Mouse (Mus musculus) neutrophil, adult 5-6 weeks (primary cell): ENCODE measurements around the gene Nppb. TPM values are rescaled to one million over a fixed set of nuclear protein-coding genes. Genes with fewer than 3 reads are reported as not detected.

ENCODE experiments used
- ATAC-seq: fragments of 151-379, 151-347 bp; 2 replicates; pipeline ENCODE4 v1.8.0; 2017; ENCODE audit warnings: mild to moderate bottlenecking, moderate TSS enrichment; ENCODE audit not compliant: insufficient number of reproducible peaks, poor library complexity, low FRiP score, severe bottlenecking; ENCODE audit errors: extremely low read depth
- total RNA-seq: library from RNA; stranded (forward); fragments of 200-1000 nt; gene quantifications from 2 replicates; pipeline ENCODE4 v1.2.3, GENCODE M21; 2017

Gene Nppb
- total RNA-seq, 1 experiment from 2014 or later = not detected

GRCm38 (mm10) chr4:147968816-147969215 is 16.8 kb upstream of the Nppb start:
- no peak for ATAC-seq

- no peak for ATAC-seq
These were observed 16.3 kb upstream of the Nppb start for GRCm38 (mm10) chr4:147969337-147969736.

- ATAC-seq = no peak
These were observed 9.4 kb upstream of the Nppb start for GRCm38 (mm10) chr4:147976237-147976636.

- no peak for ATAC-seq
These were observed 7.9 kb upstream of the Nppb start for GRCm38 (mm10) chr4:147977726-147978125.

DNA sequence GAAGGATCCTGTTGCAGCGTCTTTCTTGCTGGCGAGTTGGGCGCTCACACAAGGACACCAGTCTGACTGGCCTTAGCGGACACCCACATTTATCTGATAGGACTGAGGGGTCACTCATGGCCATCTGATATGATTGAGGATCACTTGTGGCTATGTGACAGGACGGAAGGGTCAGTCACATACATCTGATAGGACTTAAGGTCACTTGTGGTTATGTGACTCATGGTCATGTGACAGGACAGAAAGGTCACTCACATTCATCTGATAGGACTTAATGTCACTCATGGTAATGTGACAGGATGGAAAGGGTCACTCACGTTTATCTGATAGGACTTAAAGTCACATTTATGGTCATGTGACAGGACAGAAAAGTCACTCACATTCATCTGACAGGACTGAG is 7.2 kb upstream of the Nppb start:
- no peak for ATAC-seq

DNA sequence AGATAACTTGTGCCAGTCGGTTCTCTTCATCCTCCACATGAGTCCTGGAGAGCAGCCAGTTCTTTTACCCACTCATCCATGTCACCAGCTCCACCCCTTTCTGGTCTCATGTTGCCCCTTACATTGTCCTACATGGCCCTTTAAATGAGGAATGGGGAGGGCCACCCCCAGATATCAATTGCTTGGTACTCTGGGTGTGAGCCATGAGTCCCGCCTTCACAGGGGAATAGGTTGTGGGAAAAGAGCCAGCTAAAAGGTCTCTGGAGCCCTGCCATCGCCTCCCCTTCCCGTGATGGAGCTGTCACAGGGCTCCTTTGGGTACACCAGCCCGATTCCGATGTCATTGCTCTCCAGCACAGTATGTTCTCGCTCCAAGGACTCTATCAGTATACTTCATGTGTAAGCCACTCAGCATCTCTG is 6.1 kb upstream of the Nppb start:
- no peak for ATAC-seq

- no peak for ATAC-seq
These were observed 8.0 kb downstream of the Nppb start for GRCm38 (mm10) chr4:147993571-147994095.

DNA sequence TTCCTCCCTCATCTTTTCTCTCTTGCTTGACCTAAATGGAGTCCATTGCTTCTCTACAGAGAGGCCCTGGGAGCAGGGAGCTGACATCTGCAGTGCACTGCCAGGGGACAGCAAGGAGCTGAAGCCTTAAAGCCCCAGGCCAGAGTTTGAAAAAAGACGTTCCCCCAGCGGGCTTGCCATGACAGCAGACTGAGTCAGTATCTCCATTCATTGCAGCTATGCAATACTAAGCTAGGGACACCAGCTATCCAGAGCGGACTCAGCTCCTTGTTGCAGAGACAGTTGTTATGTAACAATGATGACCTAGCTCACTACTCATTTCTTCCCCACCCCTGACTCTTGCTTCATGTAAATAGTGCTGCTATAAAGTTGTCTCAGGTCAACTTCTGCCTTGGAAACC is 9.7 kb downstream of the Nppb start:
- ATAC-seq = no peak

GRCm38 (mm10) chr4:148000202-148000772 is 14.7 kb downstream of the Nppb start, which contains the start of gene Nppa:
Nppa (plus strand) TSS chr4:148000722.
- no peak for ATAC-seq

DNA sequence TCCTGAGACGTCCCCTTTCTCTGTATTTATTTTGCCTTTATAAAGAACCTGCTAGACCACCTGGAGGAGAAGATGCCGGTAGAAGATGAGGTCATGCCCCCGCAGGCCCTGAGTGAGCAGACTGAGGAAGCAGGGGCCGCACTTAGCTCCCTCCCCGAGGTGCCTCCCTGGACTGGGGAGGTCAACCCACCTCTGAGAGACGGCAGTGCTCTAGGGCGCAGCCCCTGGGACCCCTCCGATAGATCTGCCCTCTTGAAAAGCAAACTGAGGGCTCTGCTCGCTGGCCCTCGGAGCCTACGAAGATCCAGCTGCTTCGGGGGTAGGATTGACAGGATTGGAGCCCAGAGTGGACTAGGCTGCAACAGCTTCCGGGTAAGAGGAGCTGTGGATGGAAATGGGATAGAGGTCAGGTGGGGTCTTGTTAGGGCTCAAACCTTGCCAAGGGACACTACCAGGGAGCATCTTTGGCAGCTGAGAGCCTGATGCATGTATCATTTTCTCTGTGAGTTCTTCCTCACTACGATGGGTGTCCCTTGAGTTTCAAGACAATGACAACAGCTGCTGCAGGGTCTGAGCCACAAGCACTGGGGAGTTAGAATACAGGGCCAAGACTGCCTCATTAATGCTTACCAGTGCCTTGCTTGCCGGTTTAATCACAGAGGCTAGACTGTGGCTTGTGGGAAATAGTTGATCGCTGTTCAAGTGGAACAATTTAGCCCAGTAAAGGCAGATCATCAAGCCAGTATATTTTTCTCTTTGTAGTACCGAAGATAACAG is 15.6 kb downstream of the Nppb start:
- no peak for ATAC-seq

DNA sequence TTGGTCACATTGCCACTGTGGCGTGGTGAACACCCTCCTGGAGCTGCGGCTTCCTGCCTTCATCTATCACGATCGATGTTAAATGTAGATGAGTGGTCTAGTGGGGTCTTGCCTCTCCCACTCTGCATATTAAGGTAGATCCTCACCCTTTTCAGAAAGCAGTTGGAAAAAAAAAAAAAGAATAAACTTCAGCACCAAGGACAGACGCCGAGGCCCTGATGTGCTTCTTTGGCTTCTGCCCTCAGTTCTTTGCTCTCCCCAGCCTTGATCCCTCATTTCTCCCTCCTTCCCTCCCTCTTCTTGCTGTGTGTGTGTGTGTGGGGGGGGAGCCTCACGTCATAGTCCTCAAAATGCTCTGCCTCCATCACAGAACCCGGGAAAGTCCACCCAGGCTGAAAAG is 16.3 kb downstream of the Nppb start:
- no peak for ATAC-seq

DNA sequence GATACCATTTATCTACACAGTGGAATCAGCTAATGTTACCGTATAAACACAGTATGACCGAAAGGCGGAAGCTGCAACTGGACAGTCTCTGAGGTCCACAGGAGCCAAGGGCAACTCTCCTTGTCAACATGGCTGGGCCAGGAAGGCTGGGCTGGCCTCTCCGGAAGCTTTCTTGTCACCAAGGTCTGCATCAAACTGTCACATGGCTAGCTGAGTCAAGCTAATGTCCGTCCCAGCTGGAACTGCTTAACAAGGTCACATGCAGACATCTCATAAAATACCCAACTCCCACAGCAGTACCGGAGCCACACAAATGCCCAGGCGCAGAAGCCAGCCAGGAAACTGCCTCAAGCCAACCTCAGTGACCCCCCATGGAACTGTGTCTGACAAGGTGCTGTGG is 18.8 kb downstream of the Nppb start:
- ATAC-seq = no peak

DNA sequence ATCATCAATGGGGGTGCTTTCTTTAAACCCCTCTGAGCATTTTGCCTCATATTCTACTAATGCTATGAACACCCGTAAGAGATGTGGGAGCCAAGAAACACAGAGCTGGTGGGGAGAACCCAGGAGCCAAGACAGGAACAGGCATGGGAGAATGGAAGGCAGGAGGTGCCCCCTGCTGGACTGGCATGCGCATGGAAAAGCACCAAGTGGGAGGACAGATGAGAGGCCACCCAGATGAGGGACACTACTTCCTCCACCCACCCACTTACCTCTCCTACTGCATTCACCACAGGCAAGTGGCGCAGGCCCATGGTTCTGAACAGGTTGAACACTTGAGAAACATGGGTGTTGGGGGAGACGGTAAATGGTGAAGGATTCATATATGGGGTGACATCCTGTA is 22.8 kb downstream of the Nppb start:
- no peak for ATAC-seq

DNA sequence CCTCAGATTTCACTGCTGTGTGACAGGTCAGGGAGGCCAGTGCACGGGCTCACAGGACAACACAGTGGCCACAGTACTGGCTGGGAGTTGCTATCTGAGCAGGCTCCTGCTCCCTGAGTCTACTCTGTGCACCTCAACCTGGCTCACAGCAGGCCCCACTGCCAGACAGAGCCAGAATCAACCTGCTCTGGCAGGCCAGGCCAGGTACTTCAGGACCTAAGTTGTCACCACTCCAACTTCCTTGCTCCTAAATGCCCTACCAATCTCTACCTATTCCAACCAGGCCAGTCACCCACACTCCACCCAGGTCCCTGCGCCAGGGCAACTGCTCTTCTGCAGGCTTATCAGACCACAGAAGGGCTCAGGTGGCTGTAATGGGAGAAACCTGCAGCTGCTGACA is 24.1 kb downstream of the Nppb start:
- no peak for ATAC-seq

DNA sequence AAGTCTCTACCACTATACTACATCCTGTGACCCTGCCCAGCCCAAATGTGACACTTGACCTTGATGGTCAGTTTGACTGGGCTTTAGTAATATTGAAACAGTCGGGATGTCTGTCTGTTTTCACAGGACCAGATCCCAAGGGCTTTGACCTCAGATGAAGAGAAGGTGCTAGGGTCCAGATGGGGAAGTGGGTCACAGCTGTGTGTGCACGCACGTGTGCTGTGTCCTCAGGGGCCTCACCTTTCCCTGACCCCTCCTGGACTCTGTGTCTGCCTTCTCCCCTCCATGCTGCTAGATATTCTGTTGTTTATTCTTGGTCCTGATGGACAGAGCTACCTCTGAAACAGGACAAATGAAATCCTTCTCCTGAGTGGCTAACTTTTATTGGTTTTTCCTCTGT is 25.7 kb downstream of the Nppb start:
- ATAC-seq = no peak

GRCm38 (mm10) chr4:148012216-148012615 is 26.6 kb downstream of the Nppb start:
- no peak for ATAC-seq

DNA sequence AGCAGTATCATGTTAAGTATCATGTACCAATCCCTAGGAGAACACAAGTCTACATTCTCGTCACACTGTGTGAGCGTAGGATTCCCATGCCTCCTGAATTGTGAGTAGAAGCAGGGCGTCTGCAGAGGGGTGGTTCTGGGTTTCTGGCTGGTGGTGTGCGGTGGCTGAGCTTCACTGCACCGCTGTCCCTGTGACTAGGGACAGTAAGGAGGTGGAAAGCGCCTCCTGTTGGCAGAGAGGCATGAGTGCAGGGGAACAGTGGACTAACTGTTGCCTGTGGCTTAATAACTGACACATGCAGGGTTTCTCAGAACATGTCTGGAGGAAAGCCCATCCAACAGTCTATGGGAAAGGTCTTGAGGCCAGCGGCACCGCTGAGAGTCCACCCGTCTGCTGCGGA is 29.8 kb downstream of the Nppb start:
- ATAC-seq = no peak

GRCm38 (mm10) chr4:148016981-148017380 is 31.4 kb downstream of the Nppb start:
- ATAC-seq = no peak

- no peak for ATAC-seq
These were observed 32.8 kb downstream of the Nppb start for GRCm38 (mm10) chr4:148018410-148018809.

DNA sequence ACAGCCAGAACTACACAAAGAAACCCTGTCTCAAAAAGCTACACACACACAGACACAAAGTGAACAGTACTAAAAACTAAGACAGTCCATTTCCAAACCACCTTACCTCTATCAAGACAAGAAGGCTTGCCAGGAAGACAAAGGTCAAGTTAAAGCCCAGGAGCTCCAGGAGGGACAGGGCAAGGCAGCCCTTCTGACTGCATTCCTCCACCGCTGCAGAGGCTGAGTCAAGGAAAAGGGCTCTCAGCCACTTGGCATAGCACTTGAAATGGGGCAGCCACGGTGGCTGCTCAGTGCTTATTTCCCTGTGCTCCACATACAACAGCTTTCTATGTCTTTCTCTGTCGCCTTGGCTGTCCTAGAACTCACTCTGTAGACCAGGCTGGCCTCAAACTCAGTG is 38.4 kb downstream of the Nppb start:
- no peak for ATAC-seq
